Mouse (Mus musculus): ENCODE results near the gene Pnpla1. TPM values are rescaled to one million over a fixed set of nuclear protein-coding genes. Genes with fewer than 3 reads are reported as not detected.
"Not testable (repeated sequence)": the region's sequence is repeated elsewhere in the genome, so short reads cannot be mapped to it uniquely, and the experiment has no call there.

Gene Pnpla1
- polyA plus RNA-seq, 1 experiment from 2014 or later, result not detected

DNA sequence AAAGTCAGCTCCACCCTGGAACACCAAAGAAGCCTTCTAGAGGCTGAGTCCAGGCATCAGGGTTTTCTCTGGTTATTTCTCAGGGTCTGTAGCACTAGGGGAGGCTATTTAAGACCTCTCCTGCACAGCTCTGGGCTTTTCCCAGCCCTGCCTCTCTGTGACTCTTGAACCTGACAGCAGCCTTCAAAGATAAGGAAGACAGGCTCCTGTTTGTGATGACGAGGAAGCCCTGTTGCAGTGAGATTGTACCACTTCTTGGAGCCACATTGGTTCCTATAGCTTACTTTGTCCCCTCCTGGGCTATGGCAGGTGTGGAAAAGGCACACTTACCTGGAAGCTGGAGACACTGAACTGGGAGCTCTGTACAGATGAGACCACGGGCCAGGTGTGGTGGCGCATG lies 25.3 kb upstream of the Pnpla1 start:
- Histone ChIP-seq H3K4me3 (ENCODE audit: low read depth, low read length) (no peak overlapping the region), H3K36me3 (ENCODE audit: control insufficient read depth, insufficient read depth, low read length) (peaks cover 16% of the 10 kb centered on the region), H3K9ac (ENCODE audit: low read depth, low read length) (no peak overlapping the region), H3K9me3 (ENCODE audit: control insufficient read depth, low read length) (no peaks in the 10 kb centered on the region), H3K4me2 (replicated peaks; ENCODE audit: low read depth, low read length) (no peak overlapping the region), H3K27me3 (ENCODE audit: control insufficient read depth, insufficient read depth, low read length) (no peaks in the 10 kb centered on the region), H3K4me1 (replicated peaks; ENCODE audit: control insufficient read depth, insufficient read depth, low read length) (no peaks in the 10 kb centered on the region), H3K27ac (ENCODE audit: low read depth, low read length) (no peak overlapping the region)
- DNase-seq (ENCODE audit: low spot score) (no peak), ATAC-seq (ENCODE audit: low FRiP score) (no peak)
- WGBS, result 95% methylated on average over 3 of the region's 3 CpGs

DNA sequence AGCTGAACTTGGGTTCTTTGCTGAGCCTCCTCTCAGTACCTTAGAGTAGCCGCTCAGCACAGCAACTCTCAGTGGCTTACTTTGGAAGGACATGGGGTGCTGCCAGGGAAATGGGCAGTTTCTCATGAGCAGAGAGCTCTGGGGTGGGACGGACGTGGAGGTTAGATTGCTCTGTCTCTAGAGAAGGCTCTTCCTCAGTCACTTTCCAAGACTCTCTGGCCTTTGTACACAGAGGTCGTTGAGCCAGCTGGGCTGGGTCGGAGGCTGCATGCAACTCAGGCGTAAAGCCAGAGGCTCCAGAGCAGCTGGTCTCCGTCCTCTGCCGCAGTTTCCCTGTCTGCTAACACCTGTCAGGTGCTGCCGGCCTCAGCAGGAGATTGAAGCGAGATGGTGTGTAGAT lies 23.5 kb upstream of the Pnpla1 start:
- ATAC-seq (ENCODE audit: low FRiP score) (no peak), DNase-seq (ENCODE audit: low spot score) (no peak)
- Histone ChIP-seq H3K4me3 (ENCODE audit: low read depth, low read length) (no peak overlapping the region), H3K9me3 (ENCODE audit: control insufficient read depth, low read length) (no peaks in the 10 kb centered on the region), H3K27me3 (ENCODE audit: control insufficient read depth, insufficient read depth, low read length) (no peaks in the 10 kb centered on the region), H3K36me3 (ENCODE audit: control insufficient read depth, insufficient read depth, low read length) (peaks cover 19% of the 10 kb centered on the region), H3K9ac (ENCODE audit: low read depth, low read length) (no peak overlapping the region), H3K4me1 (replicated peaks; ENCODE audit: control insufficient read depth, insufficient read depth, low read length) (no peaks in the 10 kb centered on the region), H3K27ac (ENCODE audit: low read depth, low read length) (no peak overlapping the region), H3K4me2 (replicated peaks; ENCODE audit: low read depth, low read length) (no peak overlapping the region)
- 87% methylated on average over 10 of the region's 10 CpGs for WGBS

DNA sequence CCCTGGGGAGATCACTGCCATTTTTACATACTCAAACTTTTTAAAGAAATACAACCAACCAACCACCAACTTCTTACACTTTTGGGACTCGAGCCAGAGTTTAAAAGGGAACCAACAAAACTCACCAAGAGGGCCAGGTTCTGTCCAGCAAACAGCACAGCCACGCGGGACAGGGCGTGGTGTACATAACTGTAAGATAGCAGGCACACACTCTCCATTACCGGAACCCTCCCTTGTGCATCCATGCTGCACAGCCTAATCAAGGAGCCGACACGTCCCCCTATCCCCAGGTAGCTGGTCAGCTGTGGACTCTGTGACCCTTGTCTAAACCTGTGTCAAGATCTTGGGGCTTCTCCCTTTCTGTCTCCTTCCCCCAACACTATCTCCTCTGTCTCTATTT lies 20.4 kb upstream of the Pnpla1 start:
- no peak overlapping the region for H3K9ac ChIP-seq (ENCODE audit: low read depth, low read length)
- no peak overlapping the region for H3K4me3 ChIP-seq (ENCODE audit: low read depth, low read length)
- H3K36me3 ChIP-seq (ENCODE audit: control insufficient read depth, insufficient read depth, low read length), result peaks cover 19% of the 10 kb centered on the region
- DNase-seq (ENCODE audit: low spot score) (no peak), ATAC-seq (ENCODE audit: low FRiP score) (no peak)
- H3K27me3 ChIP-seq (ENCODE audit: control insufficient read depth, insufficient read depth, low read length), result no peaks in the 10 kb centered on the region
- H3K4me2 ChIP-seq (replicated peaks; ENCODE audit: low read depth, low read length), result no peak overlapping the region
- H3K9me3 ChIP-seq (ENCODE audit: control insufficient read depth, low read length), result no peaks in the 10 kb centered on the region
- 91% methylated on average over 7 of the region's 7 CpGs for WGBS
- no peak overlapping the region for H3K27ac ChIP-seq (ENCODE audit: low read depth, low read length)
- H3K4me1 ChIP-seq (replicated peaks; ENCODE audit: control insufficient read depth, insufficient read depth, low read length), result no peaks in the 10 kb centered on the region

DNA sequence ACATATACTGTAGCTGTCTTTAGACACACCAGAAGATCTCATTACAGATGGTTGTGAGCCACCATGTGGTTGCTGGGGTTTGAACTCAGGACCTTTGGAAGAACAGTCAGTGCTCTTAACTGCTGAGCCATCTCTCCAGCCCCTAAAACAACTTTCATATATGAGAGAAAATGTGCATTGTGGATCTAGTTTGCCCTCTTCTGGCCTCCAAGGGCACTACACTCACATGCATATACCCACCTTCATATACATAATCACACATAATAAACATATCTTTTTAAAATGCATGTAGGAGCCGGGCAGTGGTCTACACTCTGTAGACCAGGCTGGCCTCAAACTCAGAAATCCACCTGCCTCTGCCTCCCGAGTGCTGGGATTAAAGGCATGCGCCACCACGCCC lies 16.3 kb upstream of the Pnpla1 start:
- H3K36me3 ChIP-seq (ENCODE audit: control insufficient read depth, insufficient read depth, low read length), result peaks cover 11% of the 10 kb centered on the region; the same call in 1 of the 2 replicates
- H3K4me3 ChIP-seq (ENCODE audit: low read depth, low read length); H3K9me3 ChIP-seq (ENCODE audit: control insufficient read depth, low read length); H3K27me3 ChIP-seq (ENCODE audit: control insufficient read depth, insufficient read depth, low read length); H3K4me1 ChIP-seq (replicated peaks; ENCODE audit: control insufficient read depth, insufficient read depth, low read length); H3K9ac ChIP-seq (ENCODE audit: low read depth, low read length); DNase-seq (ENCODE audit: low spot score); H3K4me2 ChIP-seq (replicated peaks; ENCODE audit: low read depth, low read length); ATAC-seq (ENCODE audit: low FRiP score); H3K27ac ChIP-seq (ENCODE audit: low read depth, low read length): not testable (repeated sequence)
- 96% methylated on average over 4 of the region's 4 CpGs for WGBS

DNA sequence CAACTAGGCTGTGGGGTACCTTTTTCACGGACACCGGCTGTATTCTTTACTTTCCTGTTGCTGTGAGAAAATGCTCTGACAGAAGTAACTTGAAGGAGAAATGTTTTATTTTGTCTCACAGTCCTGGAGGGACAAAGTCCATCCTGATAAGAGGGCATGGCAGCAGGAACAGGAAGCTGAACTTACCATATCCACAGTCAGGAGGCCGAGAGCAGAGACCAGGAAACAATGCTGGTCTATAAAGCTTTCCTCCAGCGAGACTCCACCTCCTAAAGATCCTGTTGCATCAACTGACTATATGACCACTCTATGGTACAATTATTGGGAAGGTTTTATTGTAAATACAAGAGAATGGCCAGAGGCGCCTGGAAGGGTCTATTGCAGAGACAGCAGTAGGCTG lies 14.5 kb upstream of the Pnpla1 start:
- Histone ChIP-seq H3K27ac (ENCODE audit: low read depth, low read length) (no peak overlapping the region), H3K4me1 (replicated peaks; ENCODE audit: control insufficient read depth, insufficient read depth, low read length) (no peaks in the 10 kb centered on the region), H3K27me3 (ENCODE audit: control insufficient read depth, insufficient read depth, low read length) (no peaks in the 10 kb centered on the region), H3K36me3 (ENCODE audit: control insufficient read depth, insufficient read depth, low read length) (peaks cover 5% of the 10 kb centered on the region; the same call in 1 of the 2 replicates), H3K4me3 (ENCODE audit: low read depth, low read length) (no peak overlapping the region), H3K9me3 (ENCODE audit: control insufficient read depth, low read length) (no peaks in the 10 kb centered on the region), H3K9ac (ENCODE audit: low read depth, low read length) (no peak overlapping the region), H3K4me2 (replicated peaks; ENCODE audit: low read depth, low read length) (no peak overlapping the region)
- ATAC-seq (ENCODE audit: low FRiP score), result no peak
- WGBS, result 90% methylated on average over 5 of the region's 5 CpGs
- no peak for DNase-seq (ENCODE audit: low spot score)

DNA sequence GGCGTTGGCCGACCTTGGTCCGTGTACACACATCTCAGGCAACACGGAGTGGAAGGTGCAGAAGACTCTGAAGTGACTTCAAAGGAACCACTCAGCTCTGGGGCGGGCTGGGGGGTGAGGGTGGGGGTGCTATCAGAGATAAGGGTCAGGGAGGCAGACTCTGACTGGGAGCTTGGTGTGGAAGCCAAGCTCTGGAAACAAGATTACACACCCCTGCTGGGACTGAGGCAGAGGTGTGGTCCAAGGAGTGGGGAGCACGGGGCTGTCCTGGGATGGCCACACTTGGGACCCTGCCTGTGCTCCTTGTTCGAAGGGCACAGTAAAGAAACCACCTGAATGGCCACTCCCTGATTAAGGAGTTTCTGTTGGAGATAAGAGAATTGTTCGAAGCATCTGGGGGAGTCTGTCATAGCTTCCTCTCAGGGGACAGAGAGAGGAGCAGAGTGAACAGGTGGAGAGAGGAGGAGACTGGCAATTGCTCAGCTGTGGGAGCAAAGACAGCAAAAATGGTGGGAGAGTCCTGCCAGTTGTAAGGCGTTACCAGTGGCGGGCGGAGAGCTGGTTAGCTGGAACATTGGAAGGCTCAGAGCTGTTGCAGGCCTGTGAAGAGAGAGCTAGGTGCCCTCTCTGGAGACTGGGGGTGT lies 11.1 kb upstream of the Pnpla1 start:
- H3K36me3 ChIP-seq (ENCODE audit: control insufficient read depth, insufficient read depth, low read length), result no peaks in the 10 kb centered on the region
- ATAC-seq (ENCODE audit: low FRiP score) (no peak), DNase-seq (ENCODE audit: low spot score) (no peak)
- no peaks in the 10 kb centered on the region for H3K4me1 ChIP-seq (replicated peaks; ENCODE audit: control insufficient read depth, insufficient read depth, low read length)
- no peak overlapping the region for H3K9ac ChIP-seq (ENCODE audit: low read depth, low read length)
- H3K4me3 ChIP-seq (ENCODE audit: low read depth, low read length), result no peak overlapping the region
- 73% methylated on average over 11 of the region's 11 CpGs for WGBS
- no peaks in the 10 kb centered on the region for H3K9me3 ChIP-seq (ENCODE audit: control insufficient read depth, low read length)
- no peak overlapping the region for H3K27ac ChIP-seq (ENCODE audit: low read depth, low read length)
- no peaks in the 10 kb centered on the region for H3K27me3 ChIP-seq (ENCODE audit: control insufficient read depth, insufficient read depth, low read length)
- no peak overlapping the region for H3K4me2 ChIP-seq (replicated peaks; ENCODE audit: low read depth, low read length)

DNA sequence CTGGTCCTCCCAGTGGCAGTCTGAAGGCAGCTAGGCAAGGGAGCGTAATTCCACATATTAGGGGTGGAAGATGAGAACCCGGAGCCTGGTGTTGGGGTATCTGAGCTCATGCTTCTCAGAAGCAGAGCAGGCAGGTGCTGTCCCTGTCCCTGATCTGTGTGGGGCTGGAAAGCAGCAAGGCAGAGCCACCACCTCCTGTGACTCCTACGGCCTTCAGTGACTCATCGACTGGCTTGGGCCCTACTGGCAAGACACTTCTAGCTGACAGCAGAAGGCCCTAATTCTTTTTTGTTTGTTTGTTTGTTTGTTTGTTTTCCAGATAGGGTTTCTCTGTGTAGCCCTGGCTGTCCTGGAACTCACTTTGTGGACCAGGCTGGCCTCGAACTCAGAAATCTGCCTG lies 7.7 kb upstream of the Pnpla1 start:
- H3K9ac ChIP-seq (ENCODE audit: low read depth, low read length), result no peak overlapping the region
- 96% methylated on average over 5 of the region's 5 CpGs for WGBS
- H3K4me2 ChIP-seq (replicated peaks; ENCODE audit: low read depth, low read length), result no peak overlapping the region
- H3K4me1 ChIP-seq (replicated peaks; ENCODE audit: control insufficient read depth, insufficient read depth, low read length), result no peaks in the 10 kb centered on the region
- no peaks in the 10 kb centered on the region for H3K27me3 ChIP-seq (ENCODE audit: control insufficient read depth, insufficient read depth, low read length)
- ATAC-seq (ENCODE audit: low FRiP score) (no peak), DNase-seq (ENCODE audit: low spot score) (no peak)
- no peak overlapping the region for H3K27ac ChIP-seq (ENCODE audit: low read depth, low read length)
- H3K36me3 ChIP-seq (ENCODE audit: control insufficient read depth, insufficient read depth, low read length), result no peaks in the 10 kb centered on the region
- no peaks in the 10 kb centered on the region for H3K9me3 ChIP-seq (ENCODE audit: control insufficient read depth, low read length)
- H3K4me3 ChIP-seq (ENCODE audit: low read depth, low read length), result no peak overlapping the region

DNA sequence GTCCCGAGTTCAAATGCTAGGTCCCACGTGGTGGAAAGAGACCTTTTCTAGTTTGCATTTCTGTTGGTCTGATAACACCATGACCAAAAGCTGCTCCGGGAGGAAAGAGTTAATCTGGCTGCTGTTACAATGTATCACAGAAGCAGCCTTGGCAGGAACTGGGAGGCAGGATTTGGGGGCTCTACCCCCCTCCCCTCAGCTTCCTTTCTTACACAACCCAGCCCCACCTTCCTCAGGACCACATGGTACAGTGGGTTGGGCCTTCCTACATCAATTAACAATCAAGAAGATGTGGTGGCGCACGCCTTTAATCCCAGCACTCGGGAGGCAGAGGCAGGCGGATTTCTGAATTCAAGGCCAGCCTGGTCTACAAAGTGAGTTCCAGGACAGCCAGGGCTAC lies 3.8 kb upstream of the Pnpla1 start:
- 82% methylated on average over 7 of the region's 7 CpGs for WGBS
- Histone ChIP-seq H3K27ac (ENCODE audit: low read depth, low read length) (no peak overlapping the region), H3K9me3 (ENCODE audit: control insufficient read depth, low read length) (peaks cover 2% of the 10 kb centered on the region; the same call in 1 of the 2 replicates), H3K4me2 (replicated peaks; ENCODE audit: low read depth, low read length) (no peak overlapping the region), H3K9ac (ENCODE audit: low read depth, low read length) (no peak overlapping the region), H3K4me1 (replicated peaks; ENCODE audit: control insufficient read depth, insufficient read depth, low read length) (no peaks in the 10 kb centered on the region), H3K27me3 (ENCODE audit: control insufficient read depth, insufficient read depth, low read length) (no peaks in the 10 kb centered on the region), H3K4me3 (ENCODE audit: low read depth, low read length) (no peak overlapping the region), H3K36me3 (ENCODE audit: control insufficient read depth, insufficient read depth, low read length) (no peaks in the 10 kb centered on the region)
- ATAC-seq (ENCODE audit: low FRiP score) (no peak), DNase-seq (ENCODE audit: low spot score) (no peak)

DNA sequence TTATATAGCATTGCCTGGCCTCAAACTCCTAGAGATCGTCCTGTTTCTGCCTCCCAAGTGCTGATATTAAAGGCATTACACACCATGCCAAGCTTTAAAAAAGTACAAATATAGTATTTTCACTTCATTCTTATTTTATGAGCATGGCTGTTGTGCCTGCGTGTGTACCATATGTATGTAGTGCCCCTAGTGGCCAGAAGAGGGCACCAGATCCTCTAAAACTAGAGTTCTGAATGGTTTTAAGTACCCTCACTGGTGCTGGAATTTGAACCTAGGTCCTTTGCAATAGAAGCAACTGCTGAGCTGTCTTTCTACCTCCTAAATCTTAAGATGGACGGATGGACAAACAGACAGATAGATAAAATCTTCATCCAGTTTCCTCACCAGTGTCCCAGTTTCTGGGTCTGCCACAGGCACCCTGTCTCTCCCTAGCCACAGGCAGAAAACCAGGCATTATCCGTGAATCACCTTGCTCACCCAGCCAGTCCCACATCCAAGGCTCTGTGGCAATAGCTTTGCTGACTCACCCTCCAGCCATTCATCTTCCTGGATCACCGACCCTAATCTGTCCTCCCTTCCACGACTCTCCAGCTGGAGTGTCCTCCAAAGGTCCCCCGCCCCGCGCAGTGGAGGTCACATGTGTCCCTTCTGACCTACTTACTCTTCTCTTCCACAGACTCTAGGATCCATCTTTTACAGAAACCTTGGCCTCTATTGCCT lies 2.9 kb upstream of the Pnpla1 start:
- peak; percentile 38 for DNase-seq (ENCODE audit: low spot score)
- Histone ChIP-seq H3K27me3 (ENCODE audit: control insufficient read depth, insufficient read depth, low read length) (no peaks in the 10 kb centered on the region), H3K4me1 (replicated peaks; ENCODE audit: control insufficient read depth, insufficient read depth, low read length) (no peaks in the 10 kb centered on the region), H3K9ac (ENCODE audit: low read depth, low read length) (no peak overlapping the region), H3K27ac (ENCODE audit: low read depth, low read length) (no peak overlapping the region), H3K9me3 (ENCODE audit: control insufficient read depth, low read length) (peaks cover 2% of the 10 kb centered on the region; the same call in 1 of the 2 replicates), H3K36me3 (ENCODE audit: control insufficient read depth, insufficient read depth, low read length) (no peaks in the 10 kb centered on the region), H3K4me2 (replicated peaks; ENCODE audit: low read depth, low read length) (no peak overlapping the region), H3K4me3 (ENCODE audit: low read depth, low read length) (no peak overlapping the region)
- 78% methylated on average over 9 of the region's 9 CpGs for WGBS
- ATAC-seq (ENCODE audit: low FRiP score), result no peak
